Mouse (Mus musculus) liver, postnatal 0 days (tissue): Measurements from ENCODE around the gene Rtn4ip1.

Experiments
- CTCF ChIP-seq: sonication (generic); IDR thresholded peaks from 2 replicates; pipeline ENCODE4 v1.5.1; 2016; ENCODE audit warnings: antibody characterized with exemption, low read depth
- EP300 ChIP-seq: IDR thresholded peaks from 2 replicates; pipeline ENCODE4 v1.6.1; 2016; ENCODE audit warnings: antibody characterized with exemption, low read depth, mild to moderate bottlenecking

- no peak for TF ChIP-seq CTCF
- TF ChIP-seq EP300 = no peak
Measured at GRCm38 (mm10) chr10:43927736-43928135, 26.1 kb downstream of the Rtn4ip1 start.
